Mouse (Mus musculus): ENCODE measurements at regions not wholly inside any gene's neighbourhood (a gene's known extent, or its start where the extent isn't known, plus 50 kb on each side); places are given as distances from the start of the nearest gene placed in this dataset.
"Not testable (repeated sequence)": the region's sequence is repeated elsewhere in the genome, so short reads cannot be mapped to it uniquely, and the experiment has no call there.

DNA sequence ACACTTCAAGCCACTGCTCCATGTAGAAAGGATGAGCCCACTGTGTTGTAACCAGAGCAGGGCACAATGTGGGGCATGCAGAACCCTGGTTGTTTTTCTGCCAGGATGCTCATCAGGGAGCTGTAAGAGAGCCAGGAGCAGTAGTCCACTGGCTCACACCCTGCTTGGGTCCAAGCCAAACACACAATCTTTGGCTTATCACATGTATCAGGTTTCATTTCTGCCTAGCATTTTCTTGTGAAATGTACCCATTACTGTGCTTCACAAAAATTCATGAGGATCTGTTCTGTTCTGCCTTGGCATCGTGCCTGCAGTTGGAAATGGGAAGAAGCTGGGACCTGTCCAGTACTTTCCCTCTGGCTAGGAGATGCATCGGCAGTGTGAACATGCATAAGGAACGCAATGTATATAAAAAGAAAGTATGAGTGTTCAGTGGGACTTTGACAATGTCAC lies 491.6 kb upstream of the Igfbp3 start:
- Histone ChIP-seq H3K9ac (no peak overlapping the region), H3K4me3 (replicated peaks) (no peak overlapping the region), H3K36me3 (replicated peaks) (no peaks in the 10 kb centered on the region), H3K4me1 (no peaks in the 10 kb centered on the region), H3K9me3 (no peaks in the 10 kb centered on the region), H3K4me2 (no peak overlapping the region), H3K27ac (no peak overlapping the region), H3K27me3 (no peaks in the 10 kb centered on the region)
- 84% methylated on average over 3 of the region's 3 CpGs for WGBS
- no peak for ATAC-seq (ENCODE audit: low FRiP score)

DNA sequence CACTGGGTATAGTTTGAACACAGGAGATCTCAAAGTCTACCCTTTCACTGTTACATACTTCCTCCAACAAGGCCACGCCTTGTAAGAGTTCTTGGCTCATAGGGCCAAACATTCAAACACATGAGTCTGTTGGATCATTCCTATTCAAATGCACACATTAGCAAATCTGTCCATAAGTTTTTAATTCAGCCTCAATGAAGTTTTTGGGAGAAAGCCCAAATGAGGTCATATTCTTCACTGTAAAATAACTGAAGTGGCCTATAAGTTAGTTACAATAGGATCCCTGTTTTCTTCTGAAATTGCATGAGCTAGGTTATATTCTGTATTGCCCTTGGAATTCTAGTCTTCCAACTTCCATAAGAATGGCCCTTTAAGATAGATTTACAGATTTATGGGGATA lies 483.9 kb upstream of the Igfbp3 start:
- Histone ChIP-seq H3K27me3 (no peaks in the 10 kb centered on the region), H3K4me2 (no peak overlapping the region), H3K4me3 (replicated peaks) (no peak overlapping the region), H3K27ac (no peak overlapping the region), H3K9me3 (no peaks in the 10 kb centered on the region), H3K4me1 (no peaks in the 10 kb centered on the region), H3K9ac (no peak overlapping the region), H3K36me3 (replicated peaks) (no peaks in the 10 kb centered on the region)
- ATAC-seq (ENCODE audit: low FRiP score) = no peak
- 87% methylated on average over 1 of the region's 1 CpGs for WGBS

DNA sequence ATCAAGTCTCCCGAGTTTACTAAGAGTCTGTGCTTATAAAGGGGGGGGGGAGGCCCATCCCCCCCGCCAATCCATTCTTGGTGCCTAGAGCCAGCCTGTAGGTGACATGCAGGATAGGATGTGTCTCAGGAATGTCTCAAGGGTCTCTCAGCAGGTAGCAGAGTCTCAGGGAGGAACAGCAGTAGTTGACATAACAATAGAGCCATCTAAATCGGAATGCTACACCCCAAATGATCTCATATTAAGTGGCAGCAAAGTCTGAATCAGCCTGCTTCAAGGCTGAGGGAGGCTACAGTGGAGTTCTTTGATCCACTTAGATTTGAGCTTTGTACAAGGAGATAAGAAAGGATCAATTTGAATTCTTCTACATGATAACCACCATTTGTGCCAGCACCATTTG lies 476.0 kb upstream of the Igfbp3 start:
- H3K9me3 ChIP-seq; H3K27ac ChIP-seq; H3K36me3 ChIP-seq (replicated peaks); H3K9ac ChIP-seq; H3K4me3 ChIP-seq (replicated peaks); H3K27me3 ChIP-seq; ATAC-seq (ENCODE audit: low FRiP score); H3K4me1 ChIP-seq; H3K4me2 ChIP-seq: not testable (repeated sequence)
- WGBS = 68% methylated on average over 3 of the region's 3 CpGs

DNA sequence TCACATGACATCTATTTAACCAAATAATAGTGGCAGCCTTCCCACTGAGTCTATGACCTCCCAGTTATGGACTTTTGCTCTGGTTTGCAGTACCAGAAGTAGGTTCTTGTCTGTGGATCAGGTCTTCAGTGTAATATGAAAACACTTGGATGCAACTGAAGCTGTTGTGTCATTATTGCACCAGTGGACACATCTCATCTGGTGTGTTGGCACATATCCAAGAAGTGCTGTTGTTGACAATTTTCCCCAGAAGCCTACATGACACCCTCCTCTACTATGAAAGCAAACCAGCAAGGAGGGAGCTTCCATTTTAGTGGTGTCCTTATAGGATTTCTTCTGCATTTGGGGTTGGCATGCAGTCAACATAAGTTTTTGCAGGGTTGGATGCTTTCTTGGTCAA lies 459.1 kb upstream of the Igfbp3 start:
- no peak for ATAC-seq (ENCODE audit: low FRiP score)
- no peaks in the 10 kb centered on the region for H3K36me3 ChIP-seq (replicated peaks)
- H3K4me3 ChIP-seq (replicated peaks) = no peak overlapping the region
- no peak overlapping the region for H3K9ac ChIP-seq
- no peaks in the 10 kb centered on the region for H3K27me3 ChIP-seq
- no peak overlapping the region for H3K4me2 ChIP-seq
- no peak overlapping the region for H3K27ac ChIP-seq
- H3K9me3 ChIP-seq = no peaks in the 10 kb centered on the region
- no peaks in the 10 kb centered on the region for H3K4me1 ChIP-seq

GRCm38 (mm10) chr11:7630637-7631036 lies 416.9 kb upstream of the Igfbp3 start:
- Histone ChIP-seq H3K27me3 (no peaks in the 10 kb centered on the region), H3K9ac (no peak overlapping the region), H3K9me3 (no peaks in the 10 kb centered on the region), H3K36me3 (replicated peaks) (no peaks in the 10 kb centered on the region), H3K27ac (no peak overlapping the region), H3K4me1 (no peaks in the 10 kb centered on the region), H3K4me3 (replicated peaks) (no peak overlapping the region), H3K4me2 (no peak overlapping the region)
- no peak for ATAC-seq (ENCODE audit: low FRiP score)

GRCm38 (mm10) chr11:7625256-7625655 lies 411.5 kb upstream of the Igfbp3 start:
- ATAC-seq (ENCODE audit: low FRiP score) = no peak
- Histone ChIP-seq H3K36me3 (replicated peaks) (no peaks in the 10 kb centered on the region), H3K27ac (no peak overlapping the region), H3K9ac (no peak overlapping the region), H3K27me3 (no peaks in the 10 kb centered on the region), H3K4me2 (no peak overlapping the region), H3K4me1 (no peaks in the 10 kb centered on the region), H3K4me3 (replicated peaks) (no peak overlapping the region), H3K9me3 (no peaks in the 10 kb centered on the region)
- 79% methylated on average over 3 of the region's 3 CpGs for WGBS

- no peaks in the 10 kb centered on the region for H3K36me3 ChIP-seq (replicated peaks)
- no peak overlapping the region for H3K4me2 ChIP-seq
- no peaks in the 10 kb centered on the region for H3K9me3 ChIP-seq
- WGBS = 84% methylated on average over 6 of the region's 6 CpGs
- no peak for ATAC-seq (ENCODE audit: low FRiP score)
- H3K4me1 ChIP-seq = no peaks in the 10 kb centered on the region
- no peaks in the 10 kb centered on the region for H3K27me3 ChIP-seq
- H3K27ac ChIP-seq = no peak overlapping the region
- no peak overlapping the region for H3K9ac ChIP-seq
- H3K4me3 ChIP-seq (replicated peaks) = no peak overlapping the region
Measured at GRCm38 (mm10) chr11:7620320-7620719, 406.6 kb upstream of the Igfbp3 start.

GRCm38 (mm10) chr11:7610752-7611151 lies 397.0 kb upstream of the Igfbp3 start:
- ATAC-seq (ENCODE audit: low FRiP score) = no peak
- WGBS = 90% methylated on average over 2 of the region's 2 CpGs
- no peak overlapping the region for H3K27ac ChIP-seq
- no peak overlapping the region for H3K4me3 ChIP-seq (replicated peaks)
- H3K4me2 ChIP-seq = no peak overlapping the region
- H3K4me1 ChIP-seq = no peaks in the 10 kb centered on the region
- H3K36me3 ChIP-seq (replicated peaks) = no peaks in the 10 kb centered on the region
- no peaks in the 10 kb centered on the region for H3K27me3 ChIP-seq
- H3K9me3 ChIP-seq = no peaks in the 10 kb centered on the region
- no peak overlapping the region for H3K9ac ChIP-seq

DNA sequence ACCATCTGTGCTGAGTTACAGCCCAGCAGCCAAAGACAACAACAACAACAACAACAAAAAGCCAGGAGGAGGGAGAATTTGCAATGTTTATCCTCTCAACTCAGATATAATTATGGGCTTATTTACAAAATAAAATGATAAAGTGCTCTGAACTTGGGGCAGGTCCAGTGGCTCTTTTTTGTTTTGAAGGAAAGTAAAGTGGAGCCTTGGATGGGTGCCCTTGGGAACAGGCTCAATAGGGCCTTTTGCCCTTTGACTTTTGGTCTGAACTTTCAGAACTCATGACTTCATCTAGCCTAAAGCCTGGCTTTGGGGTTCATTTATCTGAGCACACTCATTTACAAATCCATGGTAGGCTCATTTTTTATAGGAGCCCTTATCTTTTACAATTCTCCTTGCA lies 396.2 kb upstream of the Igfbp3 start:
- H3K9ac ChIP-seq = no peak overlapping the region
- no peak overlapping the region for H3K27ac ChIP-seq
- no peaks in the 10 kb centered on the region for H3K36me3 ChIP-seq (replicated peaks)
- H3K9me3 ChIP-seq = no peaks in the 10 kb centered on the region
- no peaks in the 10 kb centered on the region for H3K27me3 ChIP-seq
- H3K4me1 ChIP-seq = no peaks in the 10 kb centered on the region
- H3K4me2 ChIP-seq = no peak overlapping the region
- no peak for ATAC-seq (ENCODE audit: low FRiP score)
- H3K4me3 ChIP-seq (replicated peaks) = no peak overlapping the region

DNA sequence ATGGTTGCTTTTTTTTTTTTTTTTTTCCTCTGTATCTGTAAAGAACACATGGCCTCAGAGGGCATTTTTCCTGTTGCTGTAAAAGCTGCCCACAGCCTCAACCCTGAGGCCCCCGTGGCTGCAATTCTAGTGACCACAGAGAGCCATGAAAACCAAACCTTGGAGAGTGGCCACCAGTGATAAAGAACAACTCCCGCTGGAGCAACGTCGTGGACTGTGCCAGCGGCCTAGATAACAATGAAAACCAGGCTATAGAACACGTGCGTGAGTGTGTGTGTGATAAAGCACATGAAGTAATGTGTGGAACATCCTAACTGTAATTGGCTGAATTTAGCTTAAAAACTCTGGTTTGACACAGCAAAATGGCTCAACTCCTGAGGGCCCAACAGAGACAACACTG lies 392.9 kb upstream of the Igfbp3 start:
- 87% methylated on average over 7 of the region's 7 CpGs for WGBS

DNA sequence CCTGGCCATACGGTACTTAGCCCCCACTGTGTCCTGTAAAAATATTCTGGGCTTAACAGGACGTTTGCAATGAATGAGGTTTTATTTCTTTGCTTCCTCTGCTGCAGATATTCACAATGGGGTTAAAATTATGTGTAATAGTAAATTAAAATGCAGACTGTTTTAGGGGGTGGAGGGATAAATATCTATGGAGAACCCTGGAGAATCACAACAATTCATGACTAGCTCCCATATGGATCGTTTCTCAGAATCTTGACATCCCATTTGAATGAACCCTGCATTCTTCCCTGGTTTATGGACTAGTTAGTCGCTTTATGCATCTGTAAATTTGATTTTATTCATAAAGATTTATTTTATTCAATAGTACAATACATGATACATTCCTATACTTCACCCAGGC lies 378.3 kb upstream of the Igfbp3 start:
- H3K4me2 ChIP-seq = no peak overlapping the region
- no peak overlapping the region for H3K27ac ChIP-seq
- H3K4me3 ChIP-seq (replicated peaks) = no peak overlapping the region
- 82% methylated on average over 4 of the region's 4 CpGs for WGBS
- H3K27me3 ChIP-seq = no peaks in the 10 kb centered on the region
- H3K36me3 ChIP-seq (replicated peaks) = no peaks in the 10 kb centered on the region
- H3K4me1 ChIP-seq = no peaks in the 10 kb centered on the region
- no peaks in the 10 kb centered on the region for H3K9me3 ChIP-seq
- ATAC-seq (ENCODE audit: low FRiP score) = no peak
- no peak overlapping the region for H3K9ac ChIP-seq

More for the DNA sequence above, 392.9 kb upstream of the Igfbp3 start:
- Histone ChIP-seq H3K9me3 (no peaks in the 10 kb centered on the region), H3K4me2 (no peak overlapping the region), H3K36me3 (replicated peaks) (no peaks in the 10 kb centered on the region), H3K4me1 (no peaks in the 10 kb centered on the region), H3K4me3 (replicated peaks) (no peak overlapping the region), H3K9ac (no peak overlapping the region), H3K27me3 (no peaks in the 10 kb centered on the region), H3K27ac (no peak overlapping the region)
- ATAC-seq (ENCODE audit: low FRiP score) = no peak

DNA sequence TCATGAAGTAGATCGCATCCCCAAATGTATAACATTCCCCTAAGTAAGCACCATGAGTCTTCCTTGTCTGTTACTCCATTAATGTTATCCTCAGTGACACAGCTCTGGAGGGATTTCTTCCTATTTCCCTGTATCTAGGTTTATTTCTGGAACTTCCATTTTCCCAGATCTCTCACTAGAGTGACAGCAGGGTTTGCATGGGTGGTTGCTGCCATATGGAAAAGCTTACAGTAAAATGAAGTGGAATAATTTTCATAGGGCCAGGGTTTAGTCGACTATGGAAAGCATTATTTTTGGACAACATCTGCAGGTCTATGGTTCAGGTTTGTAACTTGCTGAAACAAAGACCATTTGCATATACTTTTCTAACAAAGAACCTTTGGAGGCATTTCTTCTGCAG lies 369.6 kb upstream of the Igfbp3 start:
- no peaks in the 10 kb centered on the region for H3K9me3 ChIP-seq
- WGBS = 94% methylated on average over 2 of the region's 2 CpGs
- ATAC-seq (ENCODE audit: low FRiP score) = no peak
- H3K4me1 ChIP-seq = no peaks in the 10 kb centered on the region
- no peak overlapping the region for H3K27ac ChIP-seq
- H3K4me2 ChIP-seq = no peak overlapping the region
- no peak overlapping the region for H3K9ac ChIP-seq
- H3K27me3 ChIP-seq = no peaks in the 10 kb centered on the region
- no peaks in the 10 kb centered on the region for H3K36me3 ChIP-seq (replicated peaks)
- H3K4me3 ChIP-seq (replicated peaks) = no peak overlapping the region

DNA sequence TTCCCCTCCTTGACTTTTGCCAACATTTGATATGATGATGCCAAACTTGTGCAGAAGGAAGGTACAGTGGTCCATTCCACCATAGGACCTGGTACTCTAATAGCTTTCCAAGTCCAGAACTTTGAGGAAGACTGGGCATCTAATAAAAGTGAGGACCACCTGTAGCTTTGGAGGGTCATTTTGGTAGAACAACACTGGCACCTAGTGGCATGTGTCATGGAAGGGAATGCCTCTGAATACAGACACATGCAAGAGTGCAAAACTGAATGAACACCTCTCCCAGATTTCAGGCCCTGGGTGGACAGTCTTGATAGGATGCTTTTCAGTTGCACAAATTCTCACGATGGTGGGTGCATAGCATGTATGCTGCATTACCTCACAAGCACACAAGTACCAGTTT lies 354.8 kb upstream of the Igfbp3 start:
- H3K9ac ChIP-seq = no peak overlapping the region
- no peaks in the 10 kb centered on the region for H3K27me3 ChIP-seq
- no peaks in the 10 kb centered on the region for H3K36me3 ChIP-seq (replicated peaks)
- WGBS = 79% methylated on average over 1 of the region's 1 CpGs
- H3K4me2 ChIP-seq = no peak overlapping the region
- no peak for ATAC-seq (ENCODE audit: low FRiP score)
- no peaks in the 10 kb centered on the region for H3K4me1 ChIP-seq
- no peak overlapping the region for H3K27ac ChIP-seq
- no peaks in the 10 kb centered on the region for H3K9me3 ChIP-seq
- H3K4me3 ChIP-seq (replicated peaks) = no peak overlapping the region

GRCm38 (mm10) chr11:7562029-7562428 lies 348.3 kb upstream of the Igfbp3 start:
- Histone ChIP-seq H3K9ac (no peak overlapping the region), H3K4me1 (no peaks in the 10 kb centered on the region), H3K27me3 (no peaks in the 10 kb centered on the region), H3K27ac (no peak overlapping the region), H3K4me2 (no peak overlapping the region), H3K4me3 (replicated peaks) (no peak overlapping the region), H3K36me3 (replicated peaks) (no peaks in the 10 kb centered on the region), H3K9me3 (no peaks in the 10 kb centered on the region)
- 51% methylated on average over 2 of the region's 2 CpGs for WGBS
- no peak for ATAC-seq (ENCODE audit: low FRiP score)
